Mouse (Mus musculus) ES-E14 (cell line): ENCODE data around the gene Lamb2.

Source experiments
- HCFC1 ChIP-seq: IDR thresholded peaks from 2 replicates; pipeline ENCODE4 v1.6.1; 2012; ENCODE audit warnings: low read length, inconsistent platforms, borderline replicate concordance; ENCODE audit not compliant: insufficient read depth
- MAFK ChIP-seq: IDR thresholded peaks from 2 replicates; pipeline ENCODE4 v1.6.1; 2014; ENCODE audit warnings: mild to moderate bottlenecking, low read depth, low read length, inconsistent platforms; ENCODE audit not compliant: insufficient read depth
- ZNF384 ChIP-seq: IDR thresholded peaks from 2 replicates; pipeline ENCODE4 v1.6.1; 2012; ENCODE audit warnings: low read depth, low read length, inconsistent platforms

DNA sequence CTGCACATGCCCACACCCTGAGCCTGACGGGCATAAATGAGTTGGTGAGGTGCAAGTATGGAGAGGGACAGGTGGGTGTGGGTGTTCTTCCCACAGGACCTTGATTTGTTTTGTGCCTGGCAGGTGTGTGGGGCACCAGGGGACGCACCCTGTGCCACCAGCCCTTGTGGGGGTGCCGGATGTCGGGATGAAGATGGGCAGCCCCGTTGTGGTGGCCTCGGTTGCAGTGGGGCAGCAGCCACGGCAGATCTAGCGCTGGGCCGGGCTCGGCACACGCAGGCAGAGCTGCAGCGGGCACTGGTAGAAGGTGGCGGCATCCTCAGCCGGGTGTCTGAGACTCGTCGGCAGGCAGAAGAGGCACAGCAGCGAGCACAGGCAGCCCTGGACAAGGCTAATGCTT, 8.9 kb downstream of the Lamb2 start:
- TF ChIP-seq ZNF384, result no peak
- no peak for TF ChIP-seq HCFC1
- no peak for TF ChIP-seq MAFK
